Mouse (Mus musculus) brain, adult 2 months (tissue): ENCODE data around the gene Usp9x.

Experiments used
- DNase-seq: peaks from one replicate; pipeline ENCODE4 v3.0.0; 2011; ENCODE audit warnings: low read depth, low spot score

Usp9x gene

GRCm38 (mm10) chrX:13072461-13072982 lies 1.2 kb downstream of the Usp9x start:
- DNase-seq: peak; percentile 84

- no peak for DNase-seq
Measured at GRCm38 (mm10) chrX:13085621-13086020, 14.3 kb downstream of the Usp9x start.

GRCm38 (mm10) chrX:13096985-13097384 lies 25.7 kb downstream of the Usp9x start:
- no peak for DNase-seq

GRCm38 (mm10) chrX:13206514-13206913 lies 135.2 kb downstream of the Usp9x start:
- DNase-seq: no peak

GRCm38 (mm10) chrX:13207512-13208341 lies 136.4 kb downstream of the Usp9x start:
- DNase-seq: peak; percentile 93

GRCm38 (mm10) chrX:13208404-13208803 lies 137.1 kb downstream of the Usp9x start:
- DNase-seq: no peak

GRCm38 (mm10) chrX:13214275-13214674 lies 143.0 kb downstream of the Usp9x start:
- DNase-seq: no peak
